Mouse (Mus musculus): ENCODE data around the gene Prdx1. TPM values are rescaled to one million over a fixed set of nuclear protein-coding genes. Genes with fewer than 3 reads are reported as not detected.

The Prdx1 gene
- polyA plus RNA-seq, 1 experiment from 2014 or later: 1,503 TPM

Other genes starting within 250 kb of the Prdx1 start
- 17.6 and 25.7 TPM in 2 replicates for gene Mast2, start 221.4 kb upstream of the Prdx1 start, polyA plus RNA-seq (2014; fragmentation: Nextera tagmentation; extraction: Ambion mirVana)
- 5.5 and 8.5 TPM in 2 replicates for gene Ipp, start 178.0 kb upstream of the Prdx1 start, polyA plus RNA-seq (2014; fragmentation: Nextera tagmentation; extraction: Ambion mirVana)
- 33.5 and 34.0 TPM in 2 replicates for gene Tmem69, start 129.6 kb upstream of the Prdx1 start, polyA plus RNA-seq (2014; fragmentation: Nextera tagmentation; extraction: Ambion mirVana)
- 44.6 and 54.8 TPM in 2 replicates for gene Gpbp1l1, start 127.9 kb upstream of the Prdx1 start, polyA plus RNA-seq (2014; fragmentation: Nextera tagmentation; extraction: Ambion mirVana)
- gene Ccdc17, start 88.9 kb upstream of the Prdx1 start, polyA plus RNA-seq (2014; fragmentation: Nextera tagmentation; extraction: Ambion mirVana): 2.2 and 4.5 TPM in 2 replicates
- 224 and 234 TPM in 2 replicates for gene Nasp, start 57.6 kb upstream of the Prdx1 start, polyA plus RNA-seq (2014; fragmentation: Nextera tagmentation; extraction: Ambion mirVana)
- 730 and 751 TPM in 2 replicates for gene Akr1a1, start 33.9 kb upstream of the Prdx1 start, polyA plus RNA-seq (2014; fragmentation: Nextera tagmentation; extraction: Ambion mirVana)
- gene Mmachc, start 22.9 kb downstream of the Prdx1 start, polyA plus RNA-seq (2014; fragmentation: Nextera tagmentation; extraction: Ambion mirVana): 19.7 and 25.5 TPM in 2 replicates
- gene Ccdc163, start 23.0 kb downstream of the Prdx1 start, polyA plus RNA-seq (2014; fragmentation: Nextera tagmentation; extraction: Ambion mirVana): 36.9 and 39.6 TPM in 2 replicates
- 4.6 and 7.4 TPM in 2 replicates for gene Tesk2, start 35.4 kb downstream of the Prdx1 start, polyA plus RNA-seq (2014; fragmentation: Nextera tagmentation; extraction: Ambion mirVana)
- 29.0 and 42.5 TPM in 2 replicates for gene Toe1, start 122.1 kb downstream of the Prdx1 start, polyA plus RNA-seq (2014; fragmentation: Nextera tagmentation; extraction: Ambion mirVana)
- gene Mutyh, start 122.2 kb downstream of the Prdx1 start, polyA plus RNA-seq (2014; fragmentation: Nextera tagmentation; extraction: Ambion mirVana): 17.9 and 18.7 TPM in 2 replicates
- 1.1 and 1.4 TPM in 2 replicates for gene Hpdl, start 136.2 kb downstream of the Prdx1 start, polyA plus RNA-seq (2014; fragmentation: Nextera tagmentation; extraction: Ambion mirVana)
- 1.7 and 2.1 TPM in 2 replicates for gene Zswim5, start 191.8 kb downstream of the Prdx1 start, polyA plus RNA-seq (2014; fragmentation: Nextera tagmentation; extraction: Ambion mirVana)